Mouse (Mus musculus) hindbrain, embryonic 16.5 days (tissue): ENCODE measurements at regions not wholly inside any gene's neighbourhood (a gene's known extent, or its start where the extent isn't known, plus 50 kb on each side); places are given as distances from the start of the nearest gene placed in this dataset.
A peak's percentile ranks its signal among the peaks of the same experiment; 100 is the strongest.

Source experiments
- ATAC-seq: fragments of 200-750 bp; cut with Nextera tagmentation; 2 replicates; pipeline ENCODE4 v1.8.0; 2017; ENCODE audit warnings: moderate TSS enrichment, moderate library complexity
- H3K27ac ChIP-seq: fragments of 300-500 bp; sonication (generic); 2 replicates; pipeline ENCODE4 v1.5.1; 2014; ENCODE audit warnings: low read depth, mild to moderate bottlenecking, control low read depth, low read length, moderate library complexity
- H3K27me3 ChIP-seq: fragments of 300-500 bp; sonication (generic); replicated peaks from 2 replicates; pipeline ENCODE4 v1.6.1; 2014; ENCODE audit warnings: low read length; ENCODE audit not compliant: control insufficient read depth, insufficient read depth
- H3K36me3 ChIP-seq: fragments of 300-500 bp; sonication (generic); 2 replicates; pipeline ENCODE4 v1.6.1; 2014; ENCODE audit warnings: mild to moderate bottlenecking, low read length, moderate library complexity, mixed read lengths; ENCODE audit not compliant: control insufficient read depth, insufficient read depth
- H3K4me1 ChIP-seq: fragments of 300-500 bp; sonication (generic); 2 replicates; pipeline ENCODE4 v1.6.1; 2014; ENCODE audit warnings: low read depth, low read length; ENCODE audit not compliant: control insufficient read depth, insufficient read depth
- H3K4me2 ChIP-seq: fragments of 300-500 bp; sonication (generic); 2 replicates; pipeline ENCODE4 v1.6.1; 2014; ENCODE audit warnings: mild to moderate bottlenecking, low read length, control low read depth, moderate library complexity
- H3K4me3 ChIP-seq: fragments of 300-500 bp; sonication (generic); 2 replicates; pipeline ENCODE4 v1.5.1; 2014; ENCODE audit warnings: mild to moderate bottlenecking, low read length, control low read depth, moderate library complexity
- H3K9ac ChIP-seq: fragments of 300-500 bp; sonication (generic); 2 replicates; pipeline ENCODE4 v1.6.1; 2014; ENCODE audit warnings: low read depth, mild to moderate bottlenecking, control low read depth, low read length, moderate library complexity
- H3K9me3 ChIP-seq: fragments of 300-500 bp; sonication (generic); 2 replicates; pipeline ENCODE4 v1.6.1; 2014; ENCODE audit warnings: mild to moderate bottlenecking, low read length, moderate library complexity; ENCODE audit not compliant: control insufficient read depth
- WGBS: fragments of 180-500 bp; shearing (Covaris S2); extraction: QIAGEN DNeasy Blood & Tissue Kit; methylation state at CpG from one replicate; pipeline ENCODE4 v1.1.7; 2014; 5-methylcytosine and 5-hydroxymethylcytosine counted together

GRCm38 (mm10) chr10:122576171-122577063 is 102.1 kb upstream of the Ppm1h start:
- 96% methylated on average over 8 of the region's 8 CpGs for WGBS
- no peak overlapping the region for H3K4me2 ChIP-seq
- no peaks in the 10 kb centered on the region for H3K27me3 ChIP-seq
- no peaks in the 10 kb centered on the region for H3K36me3 ChIP-seq
- H3K9ac ChIP-seq, result no peak overlapping the region
- no peaks in the 10 kb centered on the region for H3K4me1 ChIP-seq
- H3K4me3 ChIP-seq, result no peak overlapping the region
- H3K27ac ChIP-seq, result no peak overlapping the region
- no peaks in the 10 kb centered on the region for H3K9me3 ChIP-seq
- ATAC-seq, result no peak

GRCm38 (mm10) chr10:122578209-122579001 is 100.2 kb upstream of the Ppm1h start:
- WGBS, result 63% methylated on average over 24 of the region's 24 CpGs
- Histone ChIP-seq H3K36me3 (no peaks in the 10 kb centered on the region), H3K4me2 (no peak overlapping the region), H3K9me3 (no peaks in the 10 kb centered on the region), H3K27ac (no peak overlapping the region), H3K4me3 (no peak overlapping the region), H3K4me1 (no peaks in the 10 kb centered on the region), H3K27me3 (no peaks in the 10 kb centered on the region), H3K9ac (no peak overlapping the region)
- no peak for ATAC-seq

- no peak overlapping the region for H3K4me2 ChIP-seq
Measured at GRCm38 (mm10) chr10:122581096-122581495, 97.5 kb upstream of the Ppm1h start.

GRCm38 (mm10) chr10:122587541-122587940 is 91.0 kb upstream of the Ppm1h start:
- Histone ChIP-seq H3K9ac (no peak overlapping the region), H3K4me2 (no peak overlapping the region), H3K9me3 (no peaks in the 10 kb centered on the region), H3K27me3 (no peaks in the 10 kb centered on the region), H3K36me3 (no peaks in the 10 kb centered on the region), H3K27ac (no peak overlapping the region), H3K4me1 (no peaks in the 10 kb centered on the region), H3K4me3 (no peak overlapping the region)
- 0 out of 2 replicates have a peak, but pooled peaks have one; percentile 37 for ATAC-seq
- WGBS, result 63% methylated on average over 3 of the region's 3 CpGs

More at GRCm38 (mm10) chr10:122581096-122581495, 97.5 kb upstream of the Ppm1h start:
- no peaks in the 10 kb centered on the region for H3K4me1 ChIP-seq
- 91% methylated on average over 7 of the region's 7 CpGs for WGBS
- ATAC-seq, result no peak
- H3K9ac ChIP-seq, result no peak overlapping the region
- no peak overlapping the region for H3K27ac ChIP-seq
- no peaks in the 10 kb centered on the region for H3K9me3 ChIP-seq
- no peaks in the 10 kb centered on the region for H3K27me3 ChIP-seq
- H3K4me3 ChIP-seq, result no peak overlapping the region
- H3K36me3 ChIP-seq, result no peaks in the 10 kb centered on the region

- H3K4me1 ChIP-seq, result no peaks in the 10 kb centered on the region; the same call in 1 of the 2 replicates
Measured at GRCm38 (mm10) chr10:122599511-122599910, 79.1 kb upstream of the Ppm1h start.

GRCm38 (mm10) chr10:122602394-122602793 is 76.2 kb upstream of the Ppm1h start:
- H3K9ac ChIP-seq, result no peak overlapping the region
- no peak overlapping the region for H3K27ac ChIP-seq
- H3K27me3 ChIP-seq, result no peaks in the 10 kb centered on the region
- H3K4me3 ChIP-seq, result no peak overlapping the region
- WGBS, result 20% methylated on average over 6 of the region's 6 CpGs
- no peaks in the 10 kb centered on the region; the same call in 1 of the 2 replicates for H3K4me1 ChIP-seq
- H3K36me3 ChIP-seq, result no peaks in the 10 kb centered on the region
- ATAC-seq, result peak; percentile 81
- no peaks in the 10 kb centered on the region for H3K9me3 ChIP-seq
- H3K4me2 ChIP-seq, result no peak overlapping the region

More at GRCm38 (mm10) chr10:122599511-122599910, 79.1 kb upstream of the Ppm1h start:
- 89% methylated on average over 2 of the region's 2 CpGs for WGBS
- Histone ChIP-seq H3K9ac (no peak overlapping the region), H3K4me2 (no peak overlapping the region), H3K9me3 (no peaks in the 10 kb centered on the region), H3K27me3 (no peaks in the 10 kb centered on the region), H3K4me3 (no peak overlapping the region), H3K27ac (no peak overlapping the region), H3K36me3 (no peaks in the 10 kb centered on the region)
- ATAC-seq, result no peak

GRCm38 (mm10) chr10:122603960-122604359 is 74.6 kb upstream of the Ppm1h start:
- Histone ChIP-seq H3K4me2 (no peak overlapping the region), H3K4me1 (no peaks in the 10 kb centered on the region; the same call in 1 of the 2 replicates), H3K4me3 (no peak overlapping the region), H3K9me3 (no peaks in the 10 kb centered on the region), H3K27me3 (no peaks in the 10 kb centered on the region), H3K36me3 (no peaks in the 10 kb centered on the region), H3K27ac (no peak overlapping the region), H3K9ac (no peak overlapping the region)
- no peak for ATAC-seq
- WGBS, result 56% methylated on average over 1 of the region's 1 CpGs

GRCm38 (mm10) chr10:122613281-122613680 is 65.3 kb upstream of the Ppm1h start:
- H3K9me3 ChIP-seq, result no peaks in the 10 kb centered on the region
- no peak for ATAC-seq
- no peak overlapping the region for H3K4me2 ChIP-seq
- no peak overlapping the region for H3K9ac ChIP-seq
- H3K4me1 ChIP-seq, result no peaks in the 10 kb centered on the region
- 90% methylated on average over 2 of the region's 2 CpGs for WGBS
- H3K4me3 ChIP-seq, result no peak overlapping the region
- H3K27me3 ChIP-seq, result no peaks in the 10 kb centered on the region
- H3K27ac ChIP-seq, result no peak overlapping the region
- H3K36me3 ChIP-seq, result no peaks in the 10 kb centered on the region

- Histone ChIP-seq H3K4me3 (no peak overlapping the region), H3K9me3 (no peaks in the 10 kb centered on the region), H3K36me3 (no peaks in the 10 kb centered on the region), H3K27ac (no peak overlapping the region), H3K9ac (no peak overlapping the region), H3K27me3 (no peaks in the 10 kb centered on the region), H3K4me2 (no peak overlapping the region), H3K4me1 (no peaks in the 10 kb centered on the region)
- ATAC-seq, result no peak
- 72% methylated on average over 2 of the region's 2 CpGs for WGBS
Measured at GRCm38 (mm10) chr10:122613891-122614290, 64.7 kb upstream of the Ppm1h start.
